Mouse (Mus musculus): ENCODE measurements around the gene Mapkapk3. TPM values are rescaled to one million over a fixed set of nuclear protein-coding genes. Genes with fewer than 3 reads are reported as not detected.

The Mapkapk3 gene
- polyA plus RNA-seq, 1 experiment from 2014 or later, result 6.9 TPM

- H3K27me3 ChIP-seq, result 0 out of 2 replicates have a peak, but pooled peaks cover under 1% of the 10 kb centered on the region
- H3K9me3 ChIP-seq (replicated peaks), result no peaks in the 10 kb centered on the region
- no peaks in the 10 kb centered on the region for H3K4me1 ChIP-seq (replicated peaks)
- no peak for ATAC-seq (replicated peaks; ENCODE audit: insufficient number of reproducible peaks, insufficient read depth, low FRiP score, low read depth)
- H3K36me3 ChIP-seq, result no peaks in the 10 kb centered on the region
- H3K27ac ChIP-seq, result no peak overlapping the region
- no peak overlapping the region for H3K4me2 ChIP-seq
- no peak overlapping the region for H3K4me3 ChIP-seq
- WGBS, result 77% methylated on average over 4 of the region's 4 CpGs
- H3K9ac ChIP-seq, result no peak overlapping the region
These were observed 44.4 kb downstream of the Mapkapk3 start for GRCm38 (mm10) chr9:107245311-107245710.

GRCm38 (mm10) chr9:107236151-107236550, 53.5 kb downstream of the Mapkapk3 start:
- no peak overlapping the region for H3K4me2 ChIP-seq
- peaks cover 10% of the 10 kb centered on the region for H3K4me1 ChIP-seq (replicated peaks)
- H3K9me3 ChIP-seq (replicated peaks), result no peaks in the 10 kb centered on the region
- H3K36me3 ChIP-seq, result no peaks in the 10 kb centered on the region
- WGBS, result 63% methylated on average over 5 of the region's 5 CpGs
- peaks cover 87% of the 10 kb centered on the region for H3K27me3 ChIP-seq
- no peak overlapping the region for H3K4me3 ChIP-seq
- H3K27ac ChIP-seq, result no peak overlapping the region
- no peak for ATAC-seq (replicated peaks; ENCODE audit: insufficient number of reproducible peaks, insufficient read depth, low FRiP score, low read depth)
- H3K9ac ChIP-seq, result no peak overlapping the region

- H3K9ac ChIP-seq, result no peak overlapping the region
- H3K27ac ChIP-seq, result no peak overlapping the region
- H3K4me2 ChIP-seq, result no peak overlapping the region
- WGBS, result 39% methylated on average over 5 of the region's 5 CpGs
- H3K27me3 ChIP-seq, result peaks cover 91% of the 10 kb centered on the region
- ATAC-seq (replicated peaks; ENCODE audit: insufficient number of reproducible peaks, insufficient read depth, low FRiP score, low read depth), result no peak
- no peak overlapping the region for H3K4me3 ChIP-seq
- H3K36me3 ChIP-seq, result no peaks in the 10 kb centered on the region
- peaks cover 14% of the 10 kb centered on the region for H3K4me1 ChIP-seq (replicated peaks)
- no peaks in the 10 kb centered on the region for H3K9me3 ChIP-seq (replicated peaks)
These were observed 54.4 kb downstream of the Mapkapk3 start for GRCm38 (mm10) chr9:107235261-107235660.

- Histone ChIP-seq H3K4me2 (peak overlapping the region; percentile 99), H3K4me1 (replicated peaks) (peaks cover 14% of the 10 kb centered on the region), H3K9ac (no peak overlapping the region), H3K27ac (no peak overlapping the region), H3K4me3 (peak overlapping the region; percentile 61), H3K9me3 (replicated peaks) (no peaks in the 10 kb centered on the region), H3K27me3 (peaks cover 90% of the 10 kb centered on the region), H3K36me3 (no peaks in the 10 kb centered on the region)
- 27% methylated on average over 9 of the region's 9 CpGs for WGBS
- ATAC-seq (replicated peaks; ENCODE audit: insufficient number of reproducible peaks, insufficient read depth, low FRiP score, low read depth), result no peak
These were observed 57.5 kb downstream of the Mapkapk3 start for GRCm38 (mm10) chr9:107232140-107232539.

GRCm38 (mm10) chr9:107231539-107232139, 58.0 kb downstream of the Mapkapk3 start, which contains the start of gene Dock3:
Dock3 (minus strand) TSS chr9:107231909.
- peak within 1 kb of the TSS; percentile 61 for H3K4me3 ChIP-seq
- H3K9me3 ChIP-seq (replicated peaks), result no peaks in the 10 kb centered on the region
- ATAC-seq (replicated peaks; ENCODE audit: insufficient number of reproducible peaks, insufficient read depth, low FRiP score, low read depth), result peak; percentile 67
- peak within 1 kb of the TSS; percentile 40 for H3K9ac ChIP-seq
- H3K36me3 ChIP-seq, result no peaks in the 10 kb centered on the region
- WGBS, result under 1% methylated on average over 74 of the region's 87 CpGs
- peaks cover 14% of the 10 kb centered on the region for H3K4me1 ChIP-seq (replicated peaks)
- peak within 1 kb of the TSS; percentile 99 for H3K4me2 ChIP-seq
- H3K27me3 ChIP-seq, result peaks cover 90% of the 10 kb centered on the region
- H3K27ac ChIP-seq, result no peak within 1 kb of the TSS

- H3K36me3 ChIP-seq, result no peaks in the 10 kb centered on the region
- 3% methylated on average over 29 of the region's 50 CpGs for WGBS
- peak overlapping the region; percentile 61 for H3K4me3 ChIP-seq
- peaks cover 90% of the 10 kb centered on the region for H3K27me3 ChIP-seq
- peak overlapping the region; percentile 99 for H3K4me2 ChIP-seq
- no peak overlapping the region for H3K27ac ChIP-seq
- no peaks in the 10 kb centered on the region for H3K9me3 ChIP-seq (replicated peaks)
- peak overlapping the region; percentile 40 for H3K9ac ChIP-seq
- no peak for ATAC-seq (replicated peaks; ENCODE audit: insufficient number of reproducible peaks, insufficient read depth, low FRiP score, low read depth)
- peaks cover 14% of the 10 kb centered on the region for H3K4me1 ChIP-seq (replicated peaks)
These were observed 58.6 kb downstream of the Mapkapk3 start for GRCm38 (mm10) chr9:107230991-107231538.

GRCm38 (mm10) chr9:107224597-107224996, 65.1 kb downstream of the Mapkapk3 start:
- 81% methylated on average over 1 of the region's 1 CpGs for WGBS
- H3K36me3 ChIP-seq, result no peaks in the 10 kb centered on the region

More at GRCm38 (mm10) chr9:107224597-107224996, 65.1 kb downstream of the Mapkapk3 start:
- peaks cover 44% of the 10 kb centered on the region for H3K27me3 ChIP-seq
- H3K9me3 ChIP-seq (replicated peaks), result no peaks in the 10 kb centered on the region
- H3K27ac ChIP-seq, result no peak overlapping the region
- H3K9ac ChIP-seq, result no peak overlapping the region
- ATAC-seq (replicated peaks; ENCODE audit: insufficient number of reproducible peaks, insufficient read depth, low FRiP score, low read depth), result no peak
- no peaks in the 10 kb centered on the region for H3K4me1 ChIP-seq (replicated peaks)
- H3K4me2 ChIP-seq, result no peak overlapping the region
- no peak overlapping the region for H3K4me3 ChIP-seq

Small RNA genes lying within 50 kb of the gene (microRNA-seq; reads per million reads assigned to microRNA genes)
- gene Gm22238, result not detected

Other genes with a start within 250 kb of the Mapkapk3 start
- 0.11 and 0.20 TPM in 2 replicates for gene Dock3, start 58.0 kb downstream of the Mapkapk3 start, polyA plus RNA-seq (2015; fragmentation: Nextera tagmentation; extraction: Ambion mirVana)
- gene Cish, start 6.1 kb upstream of the Mapkapk3 start, polyA plus RNA-seq (2015; fragmentation: Nextera tagmentation; extraction: Ambion mirVana), result 31.1 and 36.3 TPM in 2 replicates
- 11.2 and 11.8 TPM in 2 replicates for gene Hemk1, start 48.5 kb upstream of the Mapkapk3 start, polyA plus RNA-seq (2015; fragmentation: Nextera tagmentation; extraction: Ambion mirVana)
- 0.90 and 1.1 TPM in 2 replicates for gene 6430571L13Rik, start 50.7 kb upstream of the Mapkapk3 start, polyA plus RNA-seq (2015; fragmentation: Nextera tagmentation; extraction: Ambion mirVana)
- 2.6 and 3.6 TPM in 2 replicates for gene Cacna2d2, start 109.7 kb upstream of the Mapkapk3 start, polyA plus RNA-seq (2015; fragmentation: Nextera tagmentation; extraction: Ambion mirVana)
- 31.5 and 35.5 TPM in 2 replicates for gene Tmem115, start 244.1 kb upstream of the Mapkapk3 start, polyA plus RNA-seq (2015; fragmentation: Nextera tagmentation; extraction: Ambion mirVana)

Data from heart, embryonic 15.5 days (tissue).